Mouse (Mus musculus): Measurements from ENCODE around the gene Mgat1. TPM values are rescaled to one million over a fixed set of nuclear protein-coding genes. Genes with fewer than 3 reads are reported as not detected.
A peak's percentile ranks its signal among the peaks of the same experiment; 100 is the strongest.
"Not testable (repeated sequence)": the region's sequence is repeated elsewhere in the genome, so short reads cannot be mapped to it uniquely, and the experiment has no call there.

The Mgat1 gene
- polyA plus RNA-seq, 1 experiment from 2014 or later: 42.5 TPM

- no peaks in the 10 kb centered on the region for H3K27me3 ChIP-seq
- H3K4me2 ChIP-seq (replicated peaks): no peak overlapping the region
- no peaks in the 10 kb centered on the region for H3K9me3 ChIP-seq (replicated peaks)
- H3K36me3 ChIP-seq: no peaks in the 10 kb centered on the region
- H3K4me3 ChIP-seq: no peak overlapping the region
- no peak overlapping the region for H3K27ac ChIP-seq
- no peak for ATAC-seq (ENCODE audit: low FRiP score)
- 91% methylated on average over 4 of the region's 4 CpGs for WGBS
- peaks cover 6% of the 10 kb centered on the region for H3K4me1 ChIP-seq
- no peak overlapping the region for H3K9ac ChIP-seq
These were observed 26.4 kb downstream of the Mgat1 start for GRCm38 (mm10) chr11:49270368-49270767.

- Histone ChIP-seq H3K36me3 (no peaks in the 10 kb centered on the region), H3K4me1 (peaks cover 6% of the 10 kb centered on the region), H3K4me2 (replicated peaks) (no peak overlapping the region), H3K4me3 (no peak overlapping the region), H3K27ac (no peak overlapping the region), H3K27me3 (no peaks in the 10 kb centered on the region), H3K9ac (no peak overlapping the region), H3K9me3 (replicated peaks) (no peaks in the 10 kb centered on the region)
- 31% methylated on average over 7 of the region's 7 CpGs for WGBS
- 0 out of 2 replicates have a peak, but pooled peaks have one; percentile 8 for ATAC-seq (ENCODE audit: low FRiP score)
These were observed 27.3 kb downstream of the Mgat1 start for GRCm38 (mm10) chr11:49271334-49271733.

GRCm38 (mm10) chr11:49273834-49274519, 30.0 kb downstream of the Mgat1 start:
- H3K36me3 ChIP-seq: no peaks in the 10 kb centered on the region
- no peak overlapping the region for H3K4me3 ChIP-seq
- no peak overlapping the region for H3K9ac ChIP-seq
- no peak overlapping the region for H3K4me2 ChIP-seq (replicated peaks)
- peak overlapping the region; percentile 35; the same call in 1 of the 2 replicates for H3K27ac ChIP-seq
- H3K27me3 ChIP-seq: no peaks in the 10 kb centered on the region
- peaks cover 6% of the 10 kb centered on the region for H3K4me1 ChIP-seq
- H3K9me3 ChIP-seq (replicated peaks): no peaks in the 10 kb centered on the region
- ATAC-seq (ENCODE audit: low FRiP score): peak; percentile 77
- 61% methylated on average over 11 of the region's 11 CpGs for WGBS

- Histone ChIP-seq H3K9me3 (replicated peaks) (no peaks in the 10 kb centered on the region), H3K27me3 (no peaks in the 10 kb centered on the region), H3K4me1 (peaks cover 6% of the 10 kb centered on the region), H3K27ac (no peak within 1 kb of the TSS), H3K9ac (no peak within 1 kb of the TSS), H3K4me2 (replicated peaks) (no peak within 1 kb of the TSS), H3K4me3 (no peak within 1 kb of the TSS), H3K36me3 (no peaks in the 10 kb centered on the region)
- 91% methylated on average over 3 of the region's 3 CpGs for whole genome bisulfite sequencing
- ATAC-seq (ENCODE audit: low FRiP score): no peak
These were observed 34.2 kb downstream of the Mgat1 start, which contains the start of gene Olfr1393 for GRCm38 (mm10) chr11:49278222-49278621. Olfr1393 (plus strand) TSS chr11:49278304.

GRCm38 (mm10) chr11:49284982-49285381, 41.0 kb downstream of the Mgat1 start, which contains the start of gene Olfr1392:
Olfr1392 (plus strand) TSS chr11:49285282.
- not testable (repeated sequence) for H3K9ac ChIP-seq; H3K4me2 ChIP-seq (replicated peaks); H3K9me3 ChIP-seq (replicated peaks); H3K36me3 ChIP-seq; H3K27me3 ChIP-seq; H3K4me1 ChIP-seq; ATAC-seq (ENCODE audit: low FRiP score); H3K27ac ChIP-seq; H3K4me3 ChIP-seq
- 69% methylated on average over 1 of the region's 1 CpGs for WGBS

- Histone ChIP-seq H3K36me3 (no peaks in the 10 kb centered on the region), H3K9me3 (replicated peaks) (no peaks in the 10 kb centered on the region), H3K9ac (no peak overlapping the region), H3K27ac (no peak overlapping the region), H3K4me3 (no peak overlapping the region), H3K4me2 (replicated peaks) (no peak overlapping the region), H3K4me1 (no peaks in the 10 kb centered on the region), H3K27me3 (no peaks in the 10 kb centered on the region)
- ATAC-seq (ENCODE audit: low FRiP score): no peak
- 89% methylated on average over 2 of the region's 2 CpGs for WGBS
These were observed 43.3 kb downstream of the Mgat1 start for GRCm38 (mm10) chr11:49287251-49287650.

- H3K4me3 ChIP-seq: no peak overlapping the region
- H3K9me3 ChIP-seq (replicated peaks): no peaks in the 10 kb centered on the region
- ATAC-seq (ENCODE audit: low FRiP score): no peak
- H3K27me3 ChIP-seq: no peaks in the 10 kb centered on the region
- H3K4me2 ChIP-seq (replicated peaks): no peak overlapping the region
- no peaks in the 10 kb centered on the region for H3K4me1 ChIP-seq
- H3K27ac ChIP-seq: no peak overlapping the region
- no peaks in the 10 kb centered on the region for H3K36me3 ChIP-seq
- 69% methylated on average over 3 of the region's 3 CpGs for WGBS
- no peak overlapping the region for H3K9ac ChIP-seq
These were observed 48.8 kb downstream of the Mgat1 start for GRCm38 (mm10) chr11:49292777-49293176.

- ATAC-seq (ENCODE audit: low FRiP score): no peak
- no peaks in the 10 kb centered on the region for H3K27me3 ChIP-seq
- H3K9me3 ChIP-seq (replicated peaks): no peaks in the 10 kb centered on the region
- no peak within 1 kb of the TSS for H3K27ac ChIP-seq
- H3K36me3 ChIP-seq: no peaks in the 10 kb centered on the region
- no peaks in the 10 kb centered on the region for H3K4me1 ChIP-seq
- H3K9ac ChIP-seq: no peak within 1 kb of the TSS
- no peak within 1 kb of the TSS for H3K4me2 ChIP-seq (replicated peaks)
- H3K4me3 ChIP-seq: no peak within 1 kb of the TSS
These were observed 60.5 kb downstream of the Mgat1 start, which contains the start of gene Olfr10 for GRCm38 (mm10) chr11:49304441-49304840. Olfr10 (plus strand) TSS chr11:49304741.

- not testable (repeated sequence) for H3K27ac ChIP-seq; H3K36me3 ChIP-seq; H3K9ac ChIP-seq; H3K27me3 ChIP-seq; ATAC-seq (ENCODE audit: low FRiP score); H3K4me2 ChIP-seq (replicated peaks); H3K9me3 ChIP-seq (replicated peaks); H3K4me1 ChIP-seq; H3K4me3 ChIP-seq
- WGBS: 81% methylated on average over 5 of the region's 5 CpGs
These were observed 64.6 kb downstream of the Mgat1 start for GRCm38 (mm10) chr11:49308547-49308946.

Other genes starting within 250 kb of the Mgat1 start
- gene 9930111J21Rik2, start 192.9 kb upstream of the Mgat1 start, polyA plus RNA-seq (2016; fragmentation: Nextera tagmentation; extraction: Ambion mirVana): 0.22 and 0.57 TPM in 2 replicates
- not detected in 2 replicates for gene Tgtp2, start 180.0 kb upstream of the Mgat1 start, polyA plus RNA-seq (2016; fragmentation: Nextera tagmentation; extraction: Ambion mirVana)
- gene Ifi47, start 167.6 kb upstream of the Mgat1 start, polyA plus RNA-seq (2016; fragmentation: Nextera tagmentation; extraction: Ambion mirVana): 0.46 and 0.66 TPM in 2 replicates
- not detected in 2 replicates for gene Olfr1396, start 129.3 kb upstream of the Mgat1 start, polyA plus RNA-seq (2016; fragmentation: Nextera tagmentation; extraction: Ambion mirVana)
- not detected in 2 replicates for gene Olfr1395, start 101.9 kb upstream of the Mgat1 start, polyA plus RNA-seq (2016; fragmentation: Nextera tagmentation; extraction: Ambion mirVana)
- not detected in 2 replicates for gene Olfr1394, start 89.8 kb upstream of the Mgat1 start, polyA plus RNA-seq (2016; fragmentation: Nextera tagmentation; extraction: Ambion mirVana)
- gene Btnl9, start 57.0 kb upstream of the Mgat1 start, polyA plus RNA-seq (2016; fragmentation: Nextera tagmentation; extraction: Ambion mirVana): 0.16 and 0.22 TPM in 2 replicates
- 55.3 and 62.5 TPM in 2 replicates for gene Zfp62, start 40.9 kb upstream of the Mgat1 start, polyA plus RNA-seq (2016; fragmentation: Nextera tagmentation; extraction: Ambion mirVana)
- not detected in 2 replicates for gene Olfr1393, start 34.1 kb downstream of the Mgat1 start, polyA plus RNA-seq (2016; fragmentation: Nextera tagmentation; extraction: Ambion mirVana)
- not detected in 2 replicates for gene Olfr1392, start 41.1 kb downstream of the Mgat1 start, polyA plus RNA-seq (2016; fragmentation: Nextera tagmentation; extraction: Ambion mirVana)
- gene Olfr10, start 60.5 kb downstream of the Mgat1 start, polyA plus RNA-seq (2016; fragmentation: Nextera tagmentation; extraction: Ambion mirVana): not detected in 2 replicates
- not detected in 2 replicates for gene Olfr1391, start 78.6 kb downstream of the Mgat1 start, polyA plus RNA-seq (2016; fragmentation: Nextera tagmentation; extraction: Ambion mirVana)
- gene Olfr1390, start 91.0 kb downstream of the Mgat1 start, polyA plus RNA-seq (2016; fragmentation: Nextera tagmentation; extraction: Ambion mirVana): not detected in 2 replicates
- not detected in 2 replicates for gene Olfr1389, start 178.9 kb downstream of the Mgat1 start, polyA plus RNA-seq (2016; fragmentation: Nextera tagmentation; extraction: Ambion mirVana)
- gene Olfr1388, start 192.4 kb downstream of the Mgat1 start, polyA plus RNA-seq (2016; fragmentation: Nextera tagmentation; extraction: Ambion mirVana): 0.09 TPM in 2 replicates
- not detected in 2 replicates for gene Olfr1387, start 211.2 kb downstream of the Mgat1 start, polyA plus RNA-seq (2016; fragmentation: Nextera tagmentation; extraction: Ambion mirVana)
- not detected in 2 replicates for gene Olfr1386, start 220.9 kb downstream of the Mgat1 start, polyA plus RNA-seq (2016; fragmentation: Nextera tagmentation; extraction: Ambion mirVana)
- not detected in 2 replicates for gene Olfr1385, start 244.9 kb downstream of the Mgat1 start, polyA plus RNA-seq (2016; fragmentation: Nextera tagmentation; extraction: Ambion mirVana)

Data from hindbrain, embryonic 12.5 days (tissue).